Mouse (Mus musculus) myocyte (in vitro differentiated cells): ENCODE measurements at regions not wholly inside any gene's neighbourhood (a gene's known extent, or its start where the extent isn't known, plus 50 kb on each side); places are given as distances from the start of the nearest gene placed in this dataset.

ENCODE experiments used
- CEBPB ChIP-seq: IDR thresholded peaks from 2 replicates; pipeline ENCODE4 v1.6.1; 2011; ENCODE audit warnings: mild to moderate bottlenecking, moderate library complexity; ENCODE audit not compliant: poor library complexity, insufficient read depth, severe bottlenecking
- E2F4 ChIP-seq: IDR thresholded peaks from one replicate; pipeline ENCODE4 v1.6.1; 2011; ENCODE audit warnings: mild to moderate bottlenecking, control low read depth, moderate library complexity; ENCODE audit not compliant: insufficient read depth
- MAX ChIP-seq: IDR thresholded peaks from one replicate; pipeline ENCODE4 v1.6.1; 2011; ENCODE audit warnings: low read depth, mild to moderate bottlenecking, control low read depth
- POLR2A ChIP-seq: IDR thresholded peaks from one replicate; pipeline ENCODE4 v1.6.1; 2011; ENCODE audit warnings: low read depth, mild to moderate bottlenecking, control low read depth, moderate library complexity; ENCODE audit not compliant: insufficient read length
- POLR2AphosphoS2 ChIP-seq: IDR thresholded peaks from one replicate; pipeline ENCODE4 v1.6.1; 2011; ENCODE audit warnings: low read depth, control low read depth; ENCODE audit not compliant: insufficient read length

- TF ChIP-seq MAX (no peak), POLR2A (no peak), CEBPB (no peak), E2F4 (no peak), POLR2AphosphoS2 (no peak)
These were observed 176.4 kb downstream of the Irs2 start for GRCm38 (mm10) chr8:10831864-10832263.
